Mouse (Mus musculus) adrenal gland, adult 10 weeks (tissue): Measurements from ENCODE around the gene Olfr1098. TPM values are rescaled to one million over a fixed set of nuclear protein-coding genes. Genes with fewer than 3 reads are reported as not detected.

Experiments used
- polyA plus RNA-seq: library from polyadenylated mRNA; stranded (reverse); fragments of 350-450 nt; fragmentation: Illumina TruSeq; extraction: RNeasy Lipid Tissue Mini Kit (QIAGEN cat#74804); gene quantifications from one replicate; pipeline ENCODE4 v1.2.3, GENCODE M21; 2014; ENCODE audit warnings: low read depth, low replicate concordance

The Olfr1098 gene
- not detected for polyA plus RNA-seq

GRCm38 (mm10) chr2:86924445-86924844 lies at the start of gene Olfr1098:
Gene Olfr1098, minus strand, starts transcription at chr2:86924545.

DNA sequence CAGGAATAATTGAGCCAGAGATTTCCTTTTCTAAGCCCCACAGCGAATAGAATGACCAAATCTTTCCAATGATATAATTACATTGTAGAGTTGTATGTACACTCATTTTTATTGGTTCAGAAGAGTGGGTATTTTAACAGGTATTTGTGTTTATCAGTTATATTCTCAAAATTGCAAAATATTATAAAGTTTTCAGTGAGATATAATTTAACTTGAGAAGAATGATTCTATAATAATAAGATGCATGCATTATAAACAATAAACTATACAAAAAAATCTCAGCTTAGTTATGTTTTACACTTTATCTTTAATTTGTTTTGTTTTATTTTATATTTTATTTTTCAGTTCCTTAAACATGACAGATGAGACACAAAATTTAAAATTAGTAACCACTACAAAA lies 36.2 kb upstream of the Olfr1098 start, which contains the start of gene Olfr1099:
TSS of gene Olfr1099 (minus strand) at position 101 of the 400 bp plus-strand sequence.

DNA sequence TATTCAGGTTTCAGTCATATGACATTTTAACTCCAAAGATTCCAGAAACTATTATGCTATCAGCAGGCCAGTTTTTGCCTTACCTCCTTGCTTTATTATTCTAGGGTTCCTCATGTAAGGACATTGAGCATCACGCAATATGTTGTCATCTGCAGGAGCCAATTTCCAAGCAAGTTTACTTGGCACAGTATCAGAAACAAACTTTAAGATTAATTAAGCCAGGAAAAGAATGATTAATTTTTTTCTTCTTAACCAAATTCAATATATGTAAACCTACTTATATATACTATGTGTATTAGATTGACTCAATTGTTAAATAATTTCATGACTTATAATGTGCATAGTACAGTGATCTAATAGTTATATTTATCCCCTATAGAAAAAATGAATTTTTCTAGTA lies 32.2 kb downstream of the Olfr1098 start, which contains the start of gene Olfr1097:
TSS of gene Olfr1097 (minus strand) at position 101 of the 400 bp plus-strand sequence.

GRCm38 (mm10) chr2:86874702-86875101 lies 49.6 kb downstream of the Olfr1098 start, which contains the start of gene Gm13723:
Gene Gm13723, minus strand, starts transcription at chr2:86874802.

Other genes with a start within 250 kb of the Olfr1098 start
- not detected for gene Olfr1086, start 244.5 kb downstream of the Olfr1098 start, polyA plus RNA-seq
- gene Olfr1087, start 226.2 kb downstream of the Olfr1098 start, polyA plus RNA-seq, result not detected
- gene Olfr1089, start 190.8 kb downstream of the Olfr1098 start, polyA plus RNA-seq, result not detected
- not detected for gene Olfr1090, start 165.6 kb downstream of the Olfr1098 start, polyA plus RNA-seq
- gene Olfr1093, start 142.1 kb downstream of the Olfr1098 start, polyA plus RNA-seq, result not detected
- not detected for gene Olfr141, start 114.5 kb downstream of the Olfr1098 start, polyA plus RNA-seq
- not detected for gene Olfr1094, start 99.9 kb downstream of the Olfr1098 start, polyA plus RNA-seq
- not detected for gene Olfr1095, start 72.8 kb downstream of the Olfr1098 start, polyA plus RNA-seq
- gene Gm13723, start 49.7 kb downstream of the Olfr1098 start, polyA plus RNA-seq, result not detected
- not detected for gene Olfr1097, start 32.3 kb downstream of the Olfr1098 start, polyA plus RNA-seq
- not detected for gene Olfr1099, start 36.1 kb upstream of the Olfr1098 start, polyA plus RNA-seq
- not detected for gene Olfr1100, start 55.4 kb upstream of the Olfr1098 start, polyA plus RNA-seq
- gene Olfr1101, start 66.7 kb upstream of the Olfr1098 start, polyA plus RNA-seq, result not detected
- not detected for gene Olfr1102, start 73.9 kb upstream of the Olfr1098 start, polyA plus RNA-seq
- gene Olfr1104, start 102.5 kb upstream of the Olfr1098 start, polyA plus RNA-seq, result not detected
- not detected for gene Olfr1105, start 112.0 kb upstream of the Olfr1098 start, polyA plus RNA-seq
- not detected for gene Olfr1106, start 127.7 kb upstream of the Olfr1098 start, polyA plus RNA-seq
- not detected for gene Olfr1107, start 151.3 kb upstream of the Olfr1098 start, polyA plus RNA-seq
- not detected for gene Olfr1109, start 171.5 kb upstream of the Olfr1098 start, polyA plus RNA-seq
- gene Olfr259, start 190.0 kb upstream of the Olfr1098 start, polyA plus RNA-seq, result not detected
- gene Olfr1110, start 215.8 kb upstream of the Olfr1098 start, polyA plus RNA-seq, result not detected
- gene Olfr1111, start 228.1 kb upstream of the Olfr1098 start, polyA plus RNA-seq, result not detected